Mouse (Mus musculus) cerebellum, postnatal 25 days (tissue): ENCODE measurements around the gene Nfasc.

Source experiments
- DNase-seq, 2 experiments: peaks; one replicate each; pipeline ENCODE4 v3.0.0; 2021; ENCODE audit warnings: mixed read lengths in 2 of 2

The Nfasc gene

DNA sequence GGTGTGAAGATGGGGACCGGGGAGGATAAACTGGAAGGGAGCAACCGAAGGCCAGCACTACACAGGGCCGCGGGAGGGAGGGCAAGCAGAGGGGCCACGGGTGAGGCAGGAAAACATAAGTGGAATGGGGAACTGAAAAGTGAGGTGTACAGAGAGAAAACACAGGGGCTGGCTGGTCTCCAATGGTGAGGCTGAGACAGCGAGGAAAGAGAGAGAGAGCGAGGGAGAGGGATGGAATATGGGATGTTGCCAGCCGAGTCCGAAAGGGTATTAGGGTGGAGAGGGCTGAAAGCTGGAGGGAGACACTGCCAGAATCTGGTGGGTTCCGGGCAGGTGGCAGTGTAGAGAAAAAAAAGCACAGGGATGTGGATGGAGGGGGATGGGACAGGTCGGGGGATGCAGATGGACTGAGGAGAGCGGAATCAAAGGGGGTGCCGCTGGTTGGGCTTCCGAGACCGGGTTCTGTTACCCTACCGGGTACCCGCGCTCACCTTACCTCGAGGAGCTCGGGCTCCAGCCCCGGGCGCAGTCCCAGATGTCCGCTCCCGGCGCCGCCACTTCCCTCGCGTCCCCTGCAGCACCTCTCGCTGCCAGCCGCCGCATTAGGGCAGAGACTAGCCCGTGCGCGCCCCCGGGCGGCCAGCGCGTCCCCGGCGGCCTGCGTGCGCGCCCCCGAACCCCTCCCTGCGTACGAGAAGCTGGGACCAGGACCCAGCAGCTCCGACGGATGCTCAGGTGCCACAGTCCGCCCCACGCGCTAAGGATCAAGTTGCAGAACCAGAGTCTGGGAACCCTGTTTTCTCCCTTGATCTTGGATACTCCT, at the start of gene Nfasc:
Nfasc (minus strand) TSS at position 623 of the 823 bp plus-strand sequence.
- DNase-seq, result peak; percentile 96 to 98

DNA sequence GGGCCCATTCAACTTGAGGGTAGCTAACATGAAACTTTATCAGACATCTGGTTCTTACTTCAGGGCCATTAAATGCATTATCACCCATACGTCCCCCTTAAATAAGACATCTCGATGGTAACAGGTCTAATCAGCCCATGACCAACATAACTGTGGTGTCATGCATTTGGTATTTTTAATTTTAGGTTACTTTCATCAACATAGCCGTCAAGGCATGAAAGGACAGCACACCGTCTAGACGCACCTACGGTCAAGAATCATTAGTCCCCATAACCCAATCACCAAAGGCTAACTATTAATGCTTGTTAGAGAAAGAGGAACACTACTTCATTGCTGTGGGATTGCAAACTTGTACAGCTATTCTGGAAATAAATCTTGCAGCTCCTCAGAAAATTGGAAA, 49.5 kb upstream of the Nfasc start:
- no peak for DNase-seq

DNA sequence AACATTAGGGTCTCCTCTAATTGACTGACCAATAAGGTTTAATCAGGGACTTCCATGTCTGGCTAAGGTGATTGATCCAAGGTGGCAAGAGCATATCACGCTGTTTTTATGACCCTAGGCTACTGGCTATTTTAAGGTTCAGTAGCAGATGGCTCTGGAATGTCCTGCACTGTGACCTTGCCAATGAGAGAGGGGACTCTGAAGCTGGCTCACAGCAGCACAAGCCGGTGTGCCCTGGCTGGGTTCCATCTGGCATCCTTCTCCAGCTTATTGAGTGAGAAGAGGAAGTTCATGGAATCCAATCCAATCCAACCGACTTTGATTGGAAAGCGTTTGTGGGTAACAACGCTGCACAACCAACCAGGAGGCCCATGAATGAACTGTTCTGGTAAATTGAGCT, 45.3 kb upstream of the Nfasc start:
- peak; percentile 39 to 68 for DNase-seq

DNA sequence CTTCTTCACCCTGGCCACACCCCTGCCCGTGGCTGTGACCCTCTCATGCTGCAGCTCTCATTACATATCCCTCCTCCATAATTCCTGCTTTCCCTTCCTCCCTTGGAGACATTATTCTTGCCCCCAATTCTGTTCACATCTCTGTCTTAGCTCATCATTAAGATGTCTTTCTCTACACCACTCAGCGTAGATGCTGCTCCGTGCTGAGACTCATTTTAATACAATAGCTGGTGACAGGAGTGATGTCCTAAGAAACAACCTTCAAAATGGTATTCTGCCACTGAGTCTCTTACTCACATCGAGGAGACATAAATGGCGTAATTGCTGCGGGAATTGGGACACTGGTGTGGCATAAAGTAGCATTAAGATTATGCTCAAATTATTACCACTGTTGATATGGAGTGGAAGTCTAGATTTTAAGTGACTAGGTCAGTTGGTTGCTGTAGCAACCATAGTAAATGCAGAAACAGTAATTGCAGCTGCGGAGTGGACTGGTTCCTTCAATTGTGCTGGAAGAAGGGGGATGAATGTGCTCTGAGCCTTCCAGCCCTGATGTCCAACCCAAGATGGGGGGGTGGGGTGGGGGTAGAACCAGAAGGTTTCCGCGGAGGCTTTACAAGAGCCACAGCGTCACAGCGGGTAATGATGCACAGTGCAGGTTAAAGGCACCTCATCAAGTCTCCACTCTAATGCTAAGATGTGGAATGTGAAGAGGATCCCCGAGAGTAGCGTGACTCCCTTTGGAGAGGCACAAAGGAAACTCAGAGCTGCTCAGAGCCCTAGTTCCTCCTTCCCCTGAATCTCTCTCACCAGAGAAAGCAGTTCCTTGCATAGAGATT, 40.2 kb upstream of the Nfasc start:
- DNase-seq, result no peak

DNA sequence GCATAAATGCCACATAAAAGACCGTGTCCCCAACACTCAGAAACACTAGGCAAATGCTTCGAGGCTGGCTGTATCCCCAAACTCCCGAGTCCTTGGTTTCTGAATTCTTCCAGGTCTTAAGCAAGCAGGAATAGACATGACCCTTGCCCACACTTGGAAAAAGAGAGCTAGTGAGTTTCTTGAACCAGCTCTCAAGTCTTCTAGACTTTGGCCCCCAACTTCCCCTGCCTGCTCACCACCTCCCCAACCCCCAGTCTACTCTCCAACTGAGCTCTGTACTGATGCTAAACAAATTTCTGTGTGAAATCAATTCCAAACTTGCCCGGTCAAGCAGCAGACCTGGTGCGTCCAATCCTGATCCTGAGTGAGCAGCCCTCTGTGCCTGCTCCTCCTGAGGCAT, 39.4 kb upstream of the Nfasc start:
- DNase-seq, result no peak

DNA sequence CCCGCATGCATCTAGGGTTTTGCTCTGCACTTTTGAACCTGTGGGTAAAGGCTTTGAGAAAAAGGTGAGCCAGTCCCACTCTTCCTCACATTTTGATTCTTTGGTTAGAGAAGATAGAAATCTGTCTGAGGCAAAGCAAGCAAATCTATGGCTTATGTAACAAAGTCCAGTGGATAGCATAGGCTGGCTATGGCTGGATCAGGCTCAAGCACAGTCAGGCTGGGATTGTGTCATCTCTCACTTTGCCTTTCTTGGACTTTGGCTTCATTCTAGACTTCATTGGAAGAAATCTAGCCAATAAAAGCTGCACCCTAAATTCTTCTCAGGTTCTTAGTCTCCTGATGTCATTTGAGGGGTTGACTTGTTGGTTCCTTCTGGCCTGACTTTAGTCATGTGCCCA, 38.7 kb upstream of the Nfasc start:
- DNase-seq, result no peak

DNA sequence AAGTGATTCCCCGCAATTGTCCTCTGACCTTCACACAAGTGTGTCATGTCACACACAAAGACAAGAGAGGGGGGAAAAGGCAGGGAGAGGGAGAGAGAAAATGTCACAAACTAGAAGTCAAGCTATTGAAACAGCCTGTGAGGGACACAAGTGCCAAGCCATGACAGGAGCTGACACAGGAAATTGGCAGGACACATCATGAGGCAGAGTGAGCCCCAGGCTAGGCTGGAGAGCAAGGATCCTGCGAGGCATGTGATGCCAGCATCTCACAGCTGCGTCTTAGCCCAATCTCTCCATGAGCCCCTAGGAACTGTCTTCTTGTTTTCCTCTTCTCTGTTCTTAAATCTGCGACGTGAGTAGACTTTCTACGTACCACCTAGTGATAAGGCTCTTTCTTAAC, 33.4 kb upstream of the Nfasc start:
- peak in 1 of 2 experiments; percentile 20 for DNase-seq

DNA sequence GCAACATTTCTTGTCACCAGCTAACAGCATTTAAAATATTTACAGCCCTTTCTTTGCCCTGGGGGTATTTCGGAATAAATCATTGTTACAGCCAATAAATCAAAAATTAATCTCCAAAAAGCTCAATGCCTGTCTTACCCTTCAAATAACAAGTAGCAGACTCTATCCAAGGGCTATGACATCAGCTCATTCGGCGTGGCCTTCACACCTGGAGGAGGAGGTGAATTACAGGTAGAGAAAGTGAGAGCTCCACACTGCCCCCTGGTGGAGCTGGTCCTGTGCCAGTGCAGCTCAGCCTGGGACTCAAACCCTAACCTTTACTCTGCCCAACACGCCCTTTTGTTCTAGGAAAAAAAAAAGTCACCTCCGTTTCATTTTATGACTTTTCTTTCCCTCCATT, 29.8 kb upstream of the Nfasc start:
- DNase-seq, result peak; percentile 81 to 89

DNA sequence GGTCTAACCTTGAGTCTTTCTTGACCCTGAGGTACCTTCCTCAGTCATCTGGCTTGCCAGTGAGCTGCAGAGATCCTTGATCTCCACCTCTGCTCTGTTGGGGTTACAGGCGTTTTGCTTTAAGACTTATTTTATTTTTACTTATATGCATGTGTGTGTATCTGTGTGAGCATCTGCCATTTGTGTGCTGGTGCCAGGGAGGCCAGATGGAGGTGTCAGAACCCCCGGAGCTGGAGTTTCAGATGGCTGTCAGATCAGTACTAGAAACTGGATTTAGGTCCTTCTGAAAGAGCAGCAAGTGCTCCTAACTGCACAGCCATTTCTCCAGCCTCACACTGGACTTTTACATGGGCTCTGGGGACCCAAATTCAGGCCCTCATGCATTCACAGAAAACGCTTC, 28.0 kb upstream of the Nfasc start:
- DNase-seq, result peak; percentile 44 to 62

DNA sequence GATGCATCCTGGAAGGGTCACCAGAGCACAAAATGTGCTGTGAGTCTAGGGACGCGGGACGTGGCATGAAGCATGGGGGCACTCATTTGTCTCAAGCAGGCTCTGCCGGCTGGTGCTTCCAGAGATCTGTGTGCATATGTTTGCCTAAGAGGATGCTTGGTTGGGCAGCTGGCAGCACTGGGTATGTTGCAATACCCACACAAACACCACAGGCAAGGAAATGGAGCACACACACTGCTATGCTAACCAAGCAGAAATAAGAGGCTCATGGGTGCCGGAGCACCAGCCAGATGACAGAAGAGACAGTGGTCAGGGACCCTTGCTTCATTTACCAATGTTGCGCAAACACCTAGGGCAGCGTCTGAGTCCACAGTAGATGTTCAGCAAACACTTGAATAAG, 25.8 kb upstream of the Nfasc start:
- DNase-seq, result no peak

DNA sequence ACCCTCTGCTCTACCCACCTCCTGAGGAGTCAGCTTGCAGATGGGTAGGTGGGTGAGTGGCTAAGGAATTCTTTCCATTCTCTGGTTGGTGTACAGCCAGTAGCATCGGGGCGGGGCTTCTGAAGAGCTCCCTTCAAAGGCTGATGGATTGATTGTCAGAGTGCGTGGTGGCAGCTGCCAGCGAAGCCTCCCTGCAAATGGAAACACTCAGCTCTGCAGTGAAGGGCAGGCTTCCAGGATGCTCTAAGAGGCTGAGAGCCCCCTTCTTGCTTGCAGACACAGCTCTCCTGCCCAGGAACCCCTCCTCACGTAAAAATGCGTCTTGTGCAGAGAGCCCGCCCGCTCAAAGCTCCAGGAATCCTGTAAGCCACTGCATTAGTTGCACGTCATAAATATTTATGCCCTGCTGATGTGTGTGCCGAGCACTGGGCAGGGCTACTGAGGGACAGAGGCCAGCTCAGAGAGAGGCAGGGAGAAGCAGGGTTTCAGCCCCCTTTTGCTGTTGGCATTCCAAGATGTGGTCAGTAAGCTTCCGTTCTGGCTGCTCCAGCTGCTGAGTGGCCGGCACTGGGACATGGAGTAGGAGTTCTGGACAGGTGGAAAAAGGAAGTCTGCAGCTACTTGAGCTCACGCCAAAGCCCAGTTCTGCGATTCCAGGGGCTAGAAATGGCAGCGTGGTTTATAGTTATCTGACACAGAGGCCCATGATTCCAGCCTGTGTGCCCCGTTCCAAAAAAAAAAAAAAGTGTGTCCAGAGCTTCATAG, 24.5 kb upstream of the Nfasc start:
- peak in 1 of 2 experiments; percentile 26 for DNase-seq

DNA sequence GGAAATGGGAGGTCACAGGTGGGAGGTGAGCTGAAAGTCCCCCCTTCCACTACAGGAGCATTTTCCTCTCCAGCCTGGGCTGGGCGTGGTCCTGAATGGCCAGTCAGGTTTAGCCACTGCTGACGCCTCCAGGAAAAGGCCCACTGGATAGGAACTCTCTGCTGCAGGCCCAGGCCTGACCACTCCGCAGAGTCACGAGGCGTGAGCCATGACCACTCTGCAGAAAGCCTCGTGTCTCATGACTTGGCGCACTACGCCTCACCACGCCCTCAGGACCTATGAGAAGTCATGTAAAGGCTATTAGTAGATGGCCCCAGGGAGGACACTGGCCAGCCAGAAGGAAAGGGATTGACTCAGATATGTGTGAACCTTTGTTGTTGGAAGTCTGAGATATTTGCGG, 23.6 kb upstream of the Nfasc start:
- DNase-seq, result no peak

DNA sequence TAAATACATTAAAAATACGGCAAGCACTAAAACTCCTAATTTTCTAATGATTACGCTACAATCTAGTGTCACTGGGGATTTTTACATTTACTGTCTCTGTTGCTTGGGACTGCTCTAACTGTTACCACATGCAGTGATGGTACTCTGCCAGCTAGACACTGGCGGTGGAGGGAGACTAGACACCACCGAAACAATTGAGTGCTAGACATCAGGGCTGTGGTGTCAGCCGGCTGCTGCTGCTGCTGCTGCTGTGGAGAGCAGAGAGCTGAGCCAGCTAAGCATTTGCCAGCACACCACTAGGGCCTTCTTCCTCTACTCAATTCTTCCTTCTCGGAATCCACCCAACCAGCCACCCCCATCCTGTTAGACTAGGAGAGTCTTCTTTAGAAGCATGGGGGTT, 17.8 kb upstream of the Nfasc start:
- peak in 1 of 2 experiments; percentile 31 for DNase-seq

DNA sequence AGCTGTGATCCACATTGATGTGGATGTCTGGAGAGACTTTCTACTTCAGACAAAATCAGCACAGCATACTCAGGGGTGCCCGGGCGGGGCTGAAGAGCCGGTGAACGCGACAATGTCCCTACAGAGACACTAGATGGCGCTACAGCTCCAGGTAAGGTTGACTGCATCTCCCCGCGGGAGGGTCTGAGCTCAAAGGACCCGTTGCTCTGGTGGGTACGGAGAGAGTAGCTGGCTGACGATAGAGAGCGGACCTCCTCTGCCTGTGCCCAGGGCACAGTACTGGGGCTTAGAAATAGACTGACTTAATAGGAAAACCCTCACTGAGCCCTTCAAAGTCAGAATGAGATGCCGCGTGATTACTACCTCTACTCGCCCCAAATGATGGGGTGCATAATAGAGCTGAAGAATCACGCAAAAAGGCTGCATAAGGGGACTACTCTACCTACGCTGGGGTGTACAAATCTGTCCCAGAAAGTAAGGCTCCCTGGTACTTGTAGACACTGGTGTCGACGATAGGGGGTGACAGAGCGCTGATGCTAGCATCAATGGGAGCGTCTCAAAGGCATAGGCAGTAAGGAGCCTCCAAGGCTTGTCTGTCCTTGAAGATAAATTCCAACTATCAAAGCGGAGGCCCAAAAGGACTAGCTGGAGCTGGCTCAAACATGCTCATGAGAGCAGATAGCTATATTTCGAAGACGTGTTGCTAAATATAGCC, 17.2 kb upstream of the Nfasc start:
- DNase-seq, result peak; percentile 85 to 89

DNA sequence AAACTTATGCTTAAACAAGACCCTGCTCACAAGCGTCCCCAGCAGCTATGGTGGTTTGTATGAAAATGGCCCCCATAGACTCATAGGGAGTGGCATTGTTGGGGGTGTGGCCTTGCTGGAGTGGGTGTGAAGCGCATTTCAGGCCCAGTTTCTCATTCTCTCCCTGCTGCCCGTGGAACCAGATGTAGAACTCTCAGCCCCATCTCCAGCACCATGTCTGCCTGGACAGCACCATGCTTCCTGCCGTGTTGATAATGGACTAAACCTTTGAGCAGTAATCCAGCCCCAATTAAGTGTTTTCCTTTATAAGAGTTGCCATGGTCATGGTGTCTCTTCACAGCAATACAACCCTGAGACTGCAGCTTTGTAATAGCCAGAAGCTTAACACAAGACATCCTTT, 13.6 kb upstream of the Nfasc start:
- DNase-seq, result no peak

DNA sequence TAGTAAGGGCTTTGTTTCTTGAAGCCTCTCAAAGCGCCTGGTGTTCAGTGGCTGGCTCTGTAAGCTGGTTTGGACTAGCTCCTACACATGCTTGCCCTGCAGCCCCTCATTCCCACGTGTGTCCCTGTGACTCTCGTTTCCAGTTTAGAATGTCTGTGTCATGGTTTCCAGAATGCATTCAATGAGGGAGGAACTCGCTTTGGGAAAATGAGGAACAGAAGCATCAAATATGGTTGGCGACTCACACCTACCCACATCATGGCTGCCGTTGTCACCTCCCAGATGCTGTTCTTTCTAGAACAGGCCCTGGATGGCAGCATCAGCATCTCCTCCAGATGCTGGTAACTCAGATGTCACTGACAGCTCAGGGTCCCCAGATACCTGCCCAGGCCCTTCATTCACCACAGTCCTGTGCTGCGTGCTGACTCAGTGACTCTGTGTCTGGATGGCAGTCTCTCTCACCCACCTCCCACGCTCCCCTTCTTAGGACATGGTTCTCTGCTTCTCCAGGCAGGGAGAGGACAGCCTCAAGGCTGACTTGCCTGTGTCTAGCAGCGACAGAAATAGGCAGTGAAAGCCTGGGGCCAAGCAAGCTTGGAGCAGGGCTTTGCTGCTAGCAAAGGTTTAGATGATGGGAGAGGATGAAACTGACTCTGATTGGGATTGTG, 7.8 kb upstream of the Nfasc start:
- no peak for DNase-seq

DNA sequence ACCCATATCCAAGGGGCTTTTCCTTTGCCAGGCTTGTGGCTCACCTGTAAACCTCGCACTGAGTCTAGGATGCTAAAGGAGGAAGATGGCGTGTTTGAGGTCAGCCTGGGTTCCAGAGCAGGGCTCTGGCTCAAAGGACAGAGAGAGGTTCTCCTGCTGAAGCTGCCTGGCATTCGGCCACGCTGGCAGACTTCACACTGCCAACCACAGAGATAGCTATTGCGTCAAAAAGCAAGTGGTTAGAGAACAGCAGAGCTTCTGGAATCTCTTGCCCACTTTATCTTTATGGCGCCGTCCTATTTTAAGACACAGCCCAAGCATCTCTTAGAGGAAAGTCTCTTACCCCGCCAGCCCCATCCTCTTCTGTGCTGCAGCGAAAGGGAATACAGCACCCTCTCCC, 4.7 kb upstream of the Nfasc start:
- peak; percentile 60 to 75 for DNase-seq

DNA sequence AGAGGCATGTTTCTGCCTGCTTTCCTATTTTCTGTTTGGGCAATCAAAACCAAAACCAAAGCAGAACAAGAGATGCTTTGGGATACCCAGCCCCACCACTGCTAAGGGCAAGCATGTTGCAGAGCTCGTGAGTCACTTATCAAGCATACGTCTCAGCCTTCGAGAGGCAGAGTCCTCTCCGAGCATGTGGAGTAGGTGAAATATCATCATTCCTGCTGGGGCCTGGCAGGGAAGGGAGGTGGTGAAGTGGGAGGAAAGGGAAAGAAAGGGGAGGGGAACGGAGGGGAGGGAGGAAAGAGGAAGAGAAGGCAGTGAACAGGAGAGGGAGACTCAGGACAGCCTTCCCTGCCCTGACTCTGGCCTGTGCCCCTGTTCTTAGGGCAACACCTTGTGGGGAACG, 4.0 kb upstream of the Nfasc start:
- no peak for DNase-seq

DNA sequence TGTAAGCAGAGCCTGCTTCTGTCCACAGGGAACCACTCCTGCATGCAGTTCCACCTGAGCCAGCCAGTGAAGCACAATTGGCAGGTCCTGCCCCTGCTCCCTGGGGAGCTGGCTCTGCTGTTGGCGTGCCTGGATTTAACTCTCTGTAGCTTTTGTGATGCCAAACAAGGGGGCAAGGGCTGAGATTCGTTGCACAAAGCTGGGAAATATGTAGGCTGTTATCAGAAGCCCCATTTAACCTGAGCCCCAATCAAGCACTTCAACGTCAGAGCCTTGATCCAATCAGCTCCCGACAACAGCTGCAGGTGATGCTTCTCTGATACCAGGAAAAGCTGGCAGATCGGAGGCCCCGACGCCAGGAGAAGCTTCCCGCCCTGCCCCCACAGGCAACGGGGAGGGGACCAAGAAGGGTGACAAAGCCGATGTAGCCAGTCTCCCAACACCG, 2.5 kb downstream of the Nfasc start:
- peak; percentile 70 to 77 for DNase-seq

DNA sequence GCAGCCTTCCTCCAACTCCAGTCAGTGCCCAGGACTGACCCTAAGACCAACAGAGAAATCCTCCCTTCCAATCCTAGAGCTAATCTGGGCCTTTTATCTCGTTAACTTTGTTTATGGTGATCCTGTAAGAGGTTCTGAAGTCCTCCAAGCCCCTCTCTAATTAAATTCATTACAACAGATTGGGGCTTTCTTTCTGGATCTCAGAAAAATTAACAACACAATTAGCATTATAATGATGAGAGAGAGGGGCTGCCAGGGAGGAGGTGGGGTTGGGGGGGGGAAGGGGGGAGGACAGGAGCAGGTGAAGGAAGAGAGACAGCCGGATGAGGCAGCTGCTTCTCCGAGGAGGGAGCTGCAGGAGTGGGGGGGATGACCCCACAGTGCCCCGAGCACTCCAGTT, 5.4 kb downstream of the Nfasc start:
- DNase-seq, result no peak

DNA sequence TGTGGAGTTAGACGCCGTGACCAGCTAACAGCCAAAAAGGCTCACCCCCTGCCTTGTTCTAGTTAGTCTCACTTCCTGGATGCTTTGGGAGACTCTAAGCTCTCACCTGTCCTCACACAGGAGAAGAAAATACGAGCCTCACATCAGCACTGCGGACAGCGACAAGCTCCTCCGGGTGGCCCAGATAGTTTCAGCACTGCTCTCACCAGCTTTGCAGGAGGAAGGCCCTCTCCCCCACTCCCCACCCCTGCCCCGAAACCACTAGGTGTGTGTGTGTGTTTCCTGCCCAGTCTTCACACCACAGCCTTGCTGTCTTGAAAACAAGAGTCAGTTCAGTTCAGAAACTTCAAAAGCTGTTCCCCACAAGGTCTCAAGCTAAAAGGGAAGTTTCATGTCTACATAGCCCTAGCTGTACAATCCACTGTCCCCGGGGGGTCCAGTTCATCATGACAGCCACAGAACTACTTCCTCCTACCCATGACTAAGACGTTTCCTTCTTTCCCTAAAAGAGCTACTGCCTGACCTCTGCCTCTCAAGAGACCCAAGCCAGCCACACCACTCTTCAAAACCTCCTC, 7.6 kb downstream of the Nfasc start:
- no peak for DNase-seq

DNA sequence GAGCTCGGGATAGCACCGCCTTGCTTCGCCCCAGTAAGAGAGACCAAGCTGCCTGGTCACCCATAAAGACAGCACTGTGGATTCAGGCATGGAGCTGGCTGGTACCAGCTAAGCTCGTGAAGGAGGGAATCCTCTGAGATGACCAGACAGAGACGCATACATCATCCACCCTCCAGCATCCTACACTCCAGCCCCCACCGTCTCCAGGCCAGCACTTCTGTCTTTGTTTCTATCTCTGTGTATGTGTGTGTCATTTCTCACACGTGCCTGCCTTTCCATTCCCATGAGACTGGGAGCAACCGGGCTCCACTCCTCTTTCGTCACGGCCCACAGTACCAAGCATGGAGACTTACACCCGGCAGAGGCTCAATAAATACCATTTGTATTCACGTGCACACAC, 9.3 kb downstream of the Nfasc start:
- no peak for DNase-seq
